7 mouse cellular contexts compared by ENCODE assay signal in genomic region chr17:46890843-46891594, GRCm38 (mm10). TPM values are rescaled to one million over a fixed set of nuclear protein-coding genes. Genes with fewer than 3 reads are reported as not detected.
A peak's percentile ranks its signal among the peaks of the same experiment; 100 is the strongest.
DNase-seq lines count a peak whose midpoint lies in the region; ATAC-seq and TF ChIP-seq lines count a peak whose summit lies in the region.

No protein-coding gene starts in this region.

- H3K9ac ChIP-seq in embryonic facial prominence, embryonic 14.5 days (ENCODE audit: low read depth, low read length), result peak overlapping the region; percentile 89
- H3K9ac ChIP-seq in heart, embryonic 13.5 days, result peak overlapping the region; percentile 92
- peak overlapping the region; percentile 85 for H3K9ac ChIP-seq in lung, postnatal 0 days (replicated peaks; ENCODE audit: low read depth)

- peak; percentile 35 for DNase-seq in adrenal gland, adult 8-10 months
- no peak for DNase-seq in embryonic facial prominence, embryonic 14.5 days (ENCODE audit: low spot score)
- peak; percentile 32 to 64 for DNase-seq in kidney, postnatal 36 days
- DNase-seq in lung, postnatal 0 days (ENCODE audit: low spot score), result peak; percentile 50
- DNase-seq in right cerebral cortex, postnatal 10 days (ENCODE audit: low spot score in 2 of 2), result peak; percentile 61

- peak overlapping the region; percentile 87 for H3K27ac ChIP-seq in embryonic facial prominence, embryonic 14.5 days (replicated peaks; ENCODE audit: low read depth, low read length)
- H3K27ac ChIP-seq in heart, embryonic 13.5 days (replicated peaks), result peak overlapping the region; percentile 90
- peak overlapping the region; percentile 81 for H3K27ac ChIP-seq in lung, postnatal 0 days (ENCODE audit: low read length)

- no peak for TF ChIP-seq CTCF in E14TG2a.4 (conservative IDR thresholded peaks at IDR 0.05; ENCODE audit: low read length)
- 0 out of 2 replicates have a peak, but pooled peaks have one; percentile 12 for TF ChIP-seq CTCF in lung, postnatal 0 days (IDR thresholded peaks at IDR 0.05)

- H3K27me3 ChIP-seq in E14TG2a.4 (ENCODE audit: insufficient read depth, low read length), result no peaks in the 10 kb centered on the region
- no peaks in the 10 kb centered on the region for H3K27me3 ChIP-seq in embryonic facial prominence, embryonic 14.5 days (replicated peaks; ENCODE audit: control insufficient read depth, insufficient read depth, low read length)
- no peaks in the 10 kb centered on the region for H3K27me3 ChIP-seq in heart, embryonic 13.5 days (replicated peaks)
- no peaks in the 10 kb centered on the region for H3K27me3 ChIP-seq in lung, postnatal 0 days (replicated peaks; ENCODE audit: insufficient read depth, low read length)

- peaks cover 72% of the 10 kb centered on the region for H3K4me1 ChIP-seq in E14TG2a.4 (replicated peaks; ENCODE audit: low read depth, low read length)
- peaks cover 19% of the 10 kb centered on the region for H3K4me1 ChIP-seq in embryonic facial prominence, embryonic 14.5 days (ENCODE audit: control insufficient read depth, insufficient read depth, low read length)
- peaks cover 42% of the 10 kb centered on the region for H3K4me1 ChIP-seq in heart, embryonic 13.5 days
- peaks cover 13% of the 10 kb centered on the region; the same call in 1 of the 2 replicates for H3K4me1 ChIP-seq in lung, postnatal 0 days (ENCODE audit: insufficient read depth, low read depth, low read length)

- H3K36me3 ChIP-seq in E14TG2a.4 (ENCODE audit: insufficient read depth, low read length), result peaks cover 30% of the 10 kb centered on the region
- H3K36me3 ChIP-seq in embryonic facial prominence, embryonic 14.5 days (ENCODE audit: control insufficient read depth, insufficient read depth, low read length), result peaks cover 17% of the 10 kb centered on the region
- H3K36me3 ChIP-seq in heart, embryonic 13.5 days, result peaks cover 18% of the 10 kb centered on the region
- H3K36me3 ChIP-seq in lung, postnatal 0 days (ENCODE audit: insufficient read depth, low read length), result no peaks in the 10 kb centered on the region

- TF ChIP-seq EP300 in lung, postnatal 0 days (IDR thresholded peaks at IDR 0.05), result no peak

- peak overlapping the region; percentile 88 for H3K4me2 ChIP-seq in embryonic facial prominence, embryonic 14.5 days (ENCODE audit: low read depth, low read length)
- H3K4me2 ChIP-seq in heart, embryonic 13.5 days, result peak overlapping the region; percentile 84
- H3K4me2 ChIP-seq in lung, postnatal 0 days (replicated peaks; ENCODE audit: low read depth, low read length), result peak overlapping the region; percentile 95

- H3K9me3 ChIP-seq in E14TG2a.4 (ENCODE audit: low read length), result no peaks in the 10 kb centered on the region
- H3K9me3 ChIP-seq in embryonic facial prominence, embryonic 14.5 days (ENCODE audit: control insufficient read depth, low read length), result no peaks in the 10 kb centered on the region
- H3K9me3 ChIP-seq in heart, embryonic 13.5 days, result no peaks in the 10 kb centered on the region
- no peaks in the 10 kb centered on the region for H3K9me3 ChIP-seq in lung, postnatal 0 days (ENCODE audit: low read length)

- peak overlapping the region; percentile 93 for H3K4me3 ChIP-seq in E14TG2a.4 (replicated peaks; ENCODE audit: low read length)
- peak overlapping the region; percentile 95 for H3K4me3 ChIP-seq in embryonic facial prominence, embryonic 14.5 days (ENCODE audit: low read depth, low read length)
- H3K4me3 ChIP-seq in heart, embryonic 13.5 days, result peak overlapping the region; percentile 81
- peak overlapping the region; percentile 82 for H3K4me3 ChIP-seq in lung, postnatal 0 days (ENCODE audit: low read depth, low read length)

- peak; percentile 26 for ATAC-seq in embryonic facial prominence, embryonic 14.5 days (ENCODE audit: low read depth)
- 0 out of 2 replicates have a peak, but pooled peaks have one; percentile 7 for ATAC-seq in heart, embryonic 13.5 days (ENCODE audit: extremely low read depth, insufficient number of reproducible peaks, low FRiP score, low TSS enrichment)
- peak; percentile 24 for ATAC-seq in lung, postnatal 0 days

- 4% methylated on average over 37 of the region's 64 CpGs for WGBS in embryonic facial prominence, embryonic 14.5 days
- WGBS in heart, embryonic 13.5 days, result 1% methylated on average over 63 of the region's 64 CpGs
- WGBS in lung, postnatal 0 days, result 1% methylated on average over 60 of the region's 64 CpGs

RNA-seq across cellular contexts. Expression of gene Tbcc, which starts 0.5 kb away (rescaled TPM):
- total RNA-seq in adrenal gland, adult 8-10 months (2022), result 10 to 100 TPM; 22.8 to 28.3 (median 26.7) TPM
- 55.0 and 63.3 TPM in 2 replicates for polyA plus RNA-seq in embryonic facial prominence, embryonic 14.5 days (2014; fragmentation: Nextera tagmentation; extraction: Ambion mirVana)
- 39.3 and 39.8 TPM in 2 replicates for polyA plus RNA-seq in heart, embryonic 13.5 days (2015; fragmentation: Nextera tagmentation; extraction: Ambion mirVana)
- 47.7 and 51.0 TPM in 2 replicates for polyA plus RNA-seq in lung, postnatal 0 days (2015; fragmentation: Nextera tagmentation; extraction: Ambion mirVana)

RNA-seq across cellular contexts. Expression of gene Prph2, which starts 19.2 kb away (rescaled TPM):
- total RNA-seq in adrenal gland, adult 8-10 months (2022), result not detected
- not detected in 2 replicates for polyA plus RNA-seq in embryonic facial prominence, embryonic 14.5 days (2014; fragmentation: Nextera tagmentation; extraction: Ambion mirVana)
- not detected in 2 replicates for polyA plus RNA-seq in heart, embryonic 13.5 days (2015; fragmentation: Nextera tagmentation; extraction: Ambion mirVana)
- not detected in 2 replicates for polyA plus RNA-seq in lung, postnatal 0 days (2015; fragmentation: Nextera tagmentation; extraction: Ambion mirVana)

RNA-seq across cellular contexts. Expression of gene Bicral, which starts 32.7 kb away (rescaled TPM):
- total RNA-seq in adrenal gland, adult 8-10 months (2022), result 10 to 100 TPM; 22.1 to 32.4 (median 26.6) TPM
- polyA plus RNA-seq in embryonic facial prominence, embryonic 14.5 days (2014; fragmentation: Nextera tagmentation; extraction: Ambion mirVana), result 5.3 and 5.7 TPM in 2 replicates
- polyA plus RNA-seq in heart, embryonic 13.5 days (2015; fragmentation: Nextera tagmentation; extraction: Ambion mirVana), result 3.0 and 3.4 TPM in 2 replicates
- polyA plus RNA-seq in lung, postnatal 0 days (2015; fragmentation: Nextera tagmentation; extraction: Ambion mirVana), result 3.0 and 3.4 TPM in 2 replicates
